Mouse (Mus musculus) lung, postnatal 10 days (tissue): Measurements from ENCODE around the gene Ear10.
A peak's percentile ranks its signal among the peaks of the same experiment; 100 is the strongest.
"Not testable (repeated sequence)": the region's sequence is repeated elsewhere in the genome, so short reads cannot be mapped to it uniquely, and the experiment has no call there.

Experiments used
- DNase-seq: peaks from one replicate; pipeline ENCODE4 v3.0.0; 2021

Gene Ear10

GRCm38 (mm10) chr14:43923459-43923858 is at the start of gene Ear10:
TSS of gene Ear10 (minus strand) at chr14:43923559.
- not testable (repeated sequence) for DNase-seq

- DNase-seq, result not testable (repeated sequence)
These were observed 33.4 kb upstream of the Ear10 start, which contains the start of gene Ang5 for GRCm38 (mm10) chr14:43956769-43957168. TSS of gene Ang5 (plus strand) at chr14:43957069.

GRCm38 (mm10) chr14:43955074-43955473 is 31.7 kb upstream of the Ear10 start:
- DNase-seq, result not testable (repeated sequence)

DNA sequence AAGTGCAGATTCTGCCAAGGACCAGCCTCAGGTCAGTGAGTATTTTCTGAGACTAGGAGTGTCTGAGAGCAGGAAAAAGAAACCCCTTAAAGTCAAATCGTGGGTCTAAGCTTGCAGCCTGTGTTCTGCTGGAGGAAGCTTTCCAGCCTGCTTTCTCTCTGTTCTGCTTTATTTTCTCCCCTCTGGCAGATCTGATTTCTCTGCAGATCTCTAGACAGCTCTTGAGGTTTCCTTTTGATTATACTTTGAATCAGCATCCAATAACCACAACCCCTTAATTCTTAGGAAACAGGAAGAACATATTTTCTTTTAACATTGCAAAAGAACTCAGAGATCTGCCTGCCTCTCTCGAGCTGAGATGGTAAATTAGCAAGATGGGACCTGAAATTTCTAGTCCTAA is 30.0 kb upstream of the Ear10 start:
- not testable (repeated sequence) for DNase-seq

DNA sequence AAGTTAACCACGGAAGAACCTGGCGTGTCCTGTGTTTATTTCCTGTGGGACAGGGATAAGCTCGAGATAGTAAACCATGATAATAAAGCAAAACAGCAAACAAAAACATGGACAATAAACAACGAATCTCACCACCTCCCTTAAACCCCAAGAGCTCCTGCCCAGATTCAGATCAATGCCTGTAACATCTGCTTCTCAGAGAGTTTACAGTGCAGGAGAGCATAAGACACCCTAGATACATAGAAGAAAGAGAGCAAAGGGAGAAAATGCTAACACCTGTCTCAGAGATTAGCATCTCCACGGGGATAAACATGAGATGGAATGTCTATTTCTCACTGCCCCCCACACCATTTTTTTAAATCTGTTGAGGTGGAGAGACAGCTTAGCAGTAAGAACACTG is 10.0 kb upstream of the Ear10 start:
- DNase-seq, result not testable (repeated sequence)

- peak; percentile 30 for DNase-seq
These were observed 9.6 kb upstream of the Ear10 start for GRCm38 (mm10) chr14:43932991-43933390.

GRCm38 (mm10) chr14:43925404-43925950 is 2.1 kb upstream of the Ear10 start:
- not testable (repeated sequence) for DNase-seq

GRCm38 (mm10) chr14:43924688-43925403 is 1.5 kb upstream of the Ear10 start, which contains the start of gene Gm8113:
TSS of gene Gm8113 (plus strand) at chr14:43925390.
- DNase-seq, result peak; percentile 74

- DNase-seq, result not testable (repeated sequence)
These were observed 5.1 kb downstream of the Ear10 start for GRCm38 (mm10) chr14:43918214-43918613.

GRCm38 (mm10) chr14:43898577-43898976 is 24.8 kb downstream of the Ear10 start:
- not testable (repeated sequence) for DNase-seq

DNA sequence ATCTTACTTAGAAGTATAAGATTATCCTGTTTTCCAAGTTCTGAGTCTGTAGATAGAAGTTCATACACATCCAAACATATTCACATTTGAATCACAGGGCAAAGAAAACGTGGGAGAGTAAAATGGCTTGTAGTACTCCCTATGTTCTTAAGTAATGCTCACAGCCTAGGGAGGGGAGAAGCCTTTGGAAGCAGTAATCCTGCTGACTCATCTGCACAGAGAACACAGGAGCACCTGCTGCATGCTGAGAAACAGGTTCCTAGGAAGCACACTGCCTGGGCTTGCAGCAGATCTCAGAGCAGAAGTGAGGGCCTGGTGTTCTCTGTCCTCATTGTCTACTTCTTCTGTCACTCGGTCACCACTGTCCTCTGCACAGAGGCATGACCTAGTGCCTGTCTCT is 28.0 kb downstream of the Ear10 start:
- not testable (repeated sequence) for DNase-seq

DNA sequence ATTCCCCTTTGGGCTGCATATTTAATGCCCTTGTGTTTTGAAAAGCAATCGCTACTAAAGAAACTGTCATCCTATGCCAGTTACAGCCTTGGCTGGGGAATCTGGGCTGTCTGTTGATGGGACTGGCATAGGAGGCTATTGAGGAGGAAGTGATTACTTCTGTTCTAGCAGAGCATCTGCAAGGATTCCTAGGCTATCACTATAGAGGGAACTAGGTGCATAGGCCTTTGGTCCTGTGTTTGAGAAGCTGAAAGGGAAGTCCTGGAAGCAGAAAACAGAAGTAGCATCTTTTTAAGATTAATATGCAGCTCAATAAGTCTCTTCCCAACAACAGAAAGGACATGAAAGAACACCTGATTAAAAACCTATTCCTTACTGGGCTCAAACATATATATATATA is 32.1 kb downstream of the Ear10 start:
- not testable (repeated sequence) for DNase-seq

- DNase-seq, result not testable (repeated sequence)
These were observed 37.1 kb downstream of the Ear10 start for GRCm38 (mm10) chr14:43886235-43886634.

DNA sequence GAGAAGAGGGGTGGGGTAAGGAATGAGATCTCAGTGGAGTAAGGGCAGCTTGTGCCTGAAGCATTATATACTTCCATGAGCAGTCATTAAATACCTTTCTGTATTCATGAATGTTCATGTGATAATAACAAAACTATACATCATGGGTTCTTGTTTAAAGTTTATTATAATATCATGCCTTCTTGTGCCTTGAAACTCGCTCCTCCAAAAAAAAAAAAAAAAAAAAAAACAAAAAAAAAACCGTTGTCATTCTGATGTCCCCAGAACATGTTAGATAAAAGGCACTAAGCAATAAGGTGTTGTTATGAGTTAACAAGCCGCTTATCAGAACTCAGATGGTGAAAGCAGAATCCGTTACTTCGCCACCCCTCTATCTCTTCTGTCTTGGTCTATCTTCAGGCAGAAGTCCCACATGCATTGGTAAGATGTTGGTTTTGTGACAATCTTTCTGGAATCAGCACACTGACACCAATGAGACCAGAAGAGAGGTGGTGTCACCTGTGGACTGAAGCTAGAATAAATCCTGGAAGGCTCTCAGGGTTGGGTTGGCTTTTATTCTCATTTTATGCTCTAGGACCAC is 43.3 kb downstream of the Ear10 start:
- DNase-seq, result not testable (repeated sequence)

GRCm38 (mm10) chr14:43877789-43878188 is 45.6 kb downstream of the Ear10 start:
- DNase-seq, result not testable (repeated sequence)

GRCm38 (mm10) chr14:43875417-43875816 is 47.9 kb downstream of the Ear10 start, which contains the start of gene Ear1:
TSS of gene Ear1 (minus strand) at chr14:43875517.
- DNase-seq, result not testable (repeated sequence)

GRCm38 (mm10) chr14:43874862-43875261 is 48.5 kb downstream of the Ear10 start:
- not testable (repeated sequence) for DNase-seq
